Mouse (Mus musculus) lung, adult 2 months (tissue): ENCODE data around the gene Lhfpl5.

Source experiments
- CTCF ChIP-seq: fragments of 200-500 bp; IDR thresholded peaks from 2 replicates; pipeline ENCODE4 v1.5.1; 2011; ENCODE audit warnings: mild to moderate bottlenecking, low read length, control low read depth; ENCODE audit not compliant: insufficient read depth
- POLR2A ChIP-seq: fragments of 200-500 bp; IDR thresholded peaks from 2 replicates; pipeline ENCODE4 v1.6.1; 2011; ENCODE audit warnings: low read depth, mild to moderate bottlenecking, control low read depth, low read length, borderline replicate concordance; ENCODE audit errors: extremely low read depth

- no peak for TF ChIP-seq CTCF
- no peak for TF ChIP-seq POLR2A
Measured at GRCm38 (mm10) chr17:28532557-28532956, 42.9 kb upstream of the Lhfpl5 start.
